Mouse (Mus musculus): ENCODE measurements around the gene Plxna4.

DNA sequence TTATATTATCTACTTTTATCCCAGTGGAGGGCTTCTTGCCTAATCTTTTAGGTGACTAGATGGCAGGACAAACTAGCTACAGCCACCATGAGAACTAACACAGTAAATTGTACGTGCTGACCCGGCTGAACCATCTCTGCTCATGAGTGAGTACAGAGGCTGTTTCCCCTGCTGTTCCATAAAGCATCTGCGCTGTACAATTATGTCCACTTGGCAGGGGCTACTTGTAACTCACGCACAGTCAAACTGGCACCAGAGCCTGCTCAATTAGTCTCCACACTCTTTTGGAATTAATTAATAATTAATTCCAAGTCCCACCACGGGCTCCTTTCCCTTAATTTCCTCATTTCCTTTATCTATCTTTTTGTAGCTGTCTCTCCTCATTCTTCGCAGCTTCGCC is 335.8 kb downstream of the Plxna4 start:
- TF ChIP-seq CTCF (conservative IDR thresholded peaks at IDR 0.05 in 1 of 2, IDR thresholded peaks at IDR 0.05 in 1 of 2; ENCODE audit: low read depth in 2 of 2, low read length in 2 of 2) (no peak), ELF1 (IDR thresholded peaks at IDR 0.05; ENCODE audit: low read depth, low read length) (no peak)
